Mouse (Mus musculus) erythroblast, embryonic 14.5 days (primary cell): ENCODE data around the gene Slc35b2.

Experiments used
- GATA1 ChIP-seq: IDR thresholded peaks from 2 replicates; pipeline ENCODE4 v1.6.1; 2012; ENCODE audit warnings: low read length, inconsistent platforms, mixed read lengths
- TAL1 ChIP-seq: IDR thresholded peaks from 3 replicates; pipeline ENCODE4 v1.6.1; 2012; ENCODE audit warnings: low read length, inconsistent platforms, mixed read lengths

DNA sequence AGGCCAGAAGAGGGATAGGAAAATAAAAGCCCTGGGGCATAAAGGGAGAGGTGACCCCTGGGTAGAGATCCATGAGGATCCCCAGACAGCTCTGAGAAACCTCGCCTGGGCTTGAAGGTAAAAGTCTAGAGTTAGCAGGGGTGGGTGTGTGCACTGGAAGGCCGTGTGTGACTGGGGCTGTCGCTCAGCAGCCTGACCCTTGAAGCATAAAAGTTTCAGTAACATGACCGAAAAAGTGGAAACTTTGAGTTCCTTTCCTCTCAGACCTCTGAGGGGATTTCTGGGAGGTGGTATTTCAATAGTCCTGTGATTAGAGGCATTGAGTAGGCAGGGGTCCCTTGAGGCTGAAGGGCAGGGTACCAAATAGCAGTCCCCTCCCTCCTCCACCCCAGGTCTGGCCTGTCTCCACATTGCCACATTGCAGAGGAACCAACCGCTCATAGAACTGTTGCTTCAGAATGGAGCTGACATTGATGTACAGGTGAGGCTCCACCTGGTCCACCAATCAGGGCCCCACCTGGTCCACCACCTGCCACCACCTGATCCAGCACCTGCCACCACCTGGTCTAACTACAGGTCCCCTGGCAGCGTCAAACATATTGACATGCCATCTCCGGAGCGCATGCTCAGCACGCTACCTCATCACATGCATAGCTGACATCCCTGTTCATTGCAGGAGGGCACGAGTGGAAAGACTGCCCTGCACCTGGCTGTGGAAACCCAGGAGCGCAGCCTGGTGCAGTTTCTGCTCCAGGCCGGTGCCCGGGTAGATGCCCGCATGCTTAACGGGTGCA lies 3.7 kb upstream of the Slc35b2 start:
- TF ChIP-seq TAL1: no peak
- no peak for TF ChIP-seq GATA1
